Mouse (Mus musculus) CD4-positive helper T cell, adult 2 months (primary cell): ENCODE measurements around the gene Gm28363.
"Not testable (repeated sequence)": the region's sequence is repeated elsewhere in the genome, so short reads cannot be mapped to it uniquely, and the experiment has no call there.

Experiments used
- DNase-seq: peaks from one replicate; pipeline ENCODE4 v3.0.0-alpha.2; 2012; ENCODE audit warnings: low read depth, missing footprints, low spot score

Gene Gm28363

GRCm38 (mm10) chr1:117696831-117697230, at the start of gene Gm28363:
Gene Gm28363 (plus strand): TSS chr1:117697131.
- not testable (repeated sequence) for DNase-seq

DNA sequence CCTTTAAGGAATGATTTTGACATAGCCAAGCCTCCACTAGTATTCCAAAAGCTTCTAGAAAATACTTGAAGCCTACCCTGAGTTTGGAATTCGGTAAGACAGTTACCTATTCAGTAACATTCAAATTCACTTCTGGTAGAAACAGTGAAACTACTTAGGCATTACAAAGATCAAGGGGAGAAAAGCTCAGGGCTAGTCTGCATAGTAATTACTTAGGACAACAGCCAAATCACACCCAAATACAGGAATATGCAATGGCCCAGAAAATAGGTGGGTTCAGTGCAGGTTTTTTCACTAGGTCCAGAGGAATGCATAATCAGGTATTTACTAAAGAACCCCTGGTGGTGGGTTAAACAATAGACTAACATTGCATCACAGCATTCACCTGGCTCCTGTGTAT, 46.7 kb upstream of the Gm28363 start:
- DNase-seq: not testable (repeated sequence)
